Mouse (Mus musculus): Measurements from ENCODE around the gene Bmpr1b.
A peak's percentile ranks its signal among the peaks of the same experiment; 100 is the strongest.

Gene Bmpr1b

GRCm38 (mm10) chr3:142034160-142034559 is 135.1 kb downstream of the Bmpr1b start:
- no peak for DNase-seq (ENCODE audit: low spot score in 2 of 2)

- no peak for DNase-seq (ENCODE audit: low spot score in 2 of 2)
Measured at GRCm38 (mm10) chr3:142019716-142020115, 149.5 kb downstream of the Bmpr1b start.

GRCm38 (mm10) chr3:141984548-141984947 is 184.7 kb downstream of the Bmpr1b start:
- DNase-seq (ENCODE audit: low spot score in 2 of 2), result no peak

- DNase-seq (ENCODE audit: low spot score in 2 of 2), result peak in 1 of 2 experiments; percentile 15
Measured at GRCm38 (mm10) chr3:141981613-141982432, 187.4 kb downstream of the Bmpr1b start.

- DNase-seq (ENCODE audit: low spot score in 2 of 2), result no peak
Measured at GRCm38 (mm10) chr3:141966244-141966643, 203.0 kb downstream of the Bmpr1b start.

GRCm38 (mm10) chr3:141952931-141953330 is 216.3 kb downstream of the Bmpr1b start:
- DNase-seq (ENCODE audit: low spot score in 2 of 2), result no peak

GRCm38 (mm10) chr3:141950642-141951041 is 218.6 kb downstream of the Bmpr1b start:
- DNase-seq (ENCODE audit: low spot score in 2 of 2), result no peak

GRCm38 (mm10) chr3:141948506-141948905 is 220.7 kb downstream of the Bmpr1b start:
- no peak for DNase-seq (ENCODE audit: low spot score in 2 of 2)

GRCm38 (mm10) chr3:141948096-141948495 is 221.1 kb downstream of the Bmpr1b start:
- DNase-seq (ENCODE audit: low spot score in 2 of 2), result no peak

- no peak for DNase-seq (ENCODE audit: low spot score in 2 of 2)
Measured at GRCm38 (mm10) chr3:141946846-141947245, 222.4 kb downstream of the Bmpr1b start.

- no peak for DNase-seq (ENCODE audit: low spot score in 2 of 2)
Measured at GRCm38 (mm10) chr3:141943317-141943742, 225.9 kb downstream of the Bmpr1b start.

GRCm38 (mm10) chr3:141940207-141940606 is 229.0 kb downstream of the Bmpr1b start:
- no peak for DNase-seq (ENCODE audit: low spot score in 2 of 2)

GRCm38 (mm10) chr3:141936594-141937272 is 232.5 kb downstream of the Bmpr1b start:
- DNase-seq (ENCODE audit: low spot score in 2 of 2), result peak in 1 of 2 experiments; percentile 30

GRCm38 (mm10) chr3:141932956-141933355 is 236.3 kb downstream of the Bmpr1b start:
- DNase-seq (ENCODE audit: low spot score in 2 of 2), result peak in 1 of 2 experiments; percentile 56

- DNase-seq (ENCODE audit: low spot score in 2 of 2), result peak in 1 of 2 experiments; percentile 35
Measured at GRCm38 (mm10) chr3:141931372-141932092, 237.7 kb downstream of the Bmpr1b start.

GRCm38 (mm10) chr3:141923442-141923841 is 245.8 kb downstream of the Bmpr1b start:
- DNase-seq (ENCODE audit: low spot score in 2 of 2), result no peak

- no peak for DNase-seq (ENCODE audit: low spot score in 2 of 2)
Measured at GRCm38 (mm10) chr3:141921161-141921560, 248.1 kb downstream of the Bmpr1b start.

- DNase-seq (ENCODE audit: low spot score in 2 of 2), result no peak
Measured at GRCm38 (mm10) chr3:141919661-141920060, 249.6 kb downstream of the Bmpr1b start.

- DNase-seq (ENCODE audit: low spot score in 2 of 2), result no peak
Measured at GRCm38 (mm10) chr3:141917166-141917565, 252.1 kb downstream of the Bmpr1b start.

- no peak for DNase-seq (ENCODE audit: low spot score in 2 of 2)
Measured at GRCm38 (mm10) chr3:141915995-141916394, 253.2 kb downstream of the Bmpr1b start.

GRCm38 (mm10) chr3:141914588-141914987 is 254.6 kb downstream of the Bmpr1b start:
- DNase-seq (ENCODE audit: low spot score in 2 of 2), result no peak

GRCm38 (mm10) chr3:141909136-141909535 is 260.1 kb downstream of the Bmpr1b start:
- DNase-seq (ENCODE audit: low spot score in 2 of 2), result no peak
